Mouse (Mus musculus) hindbrain, postnatal 0 days (tissue): ENCODE data around the gene Cisd1. TPM values are rescaled to one million over a fixed set of nuclear protein-coding genes. Genes with fewer than 3 reads are reported as not detected.

Experiments used
- ATAC-seq: fragments of 200-750 bp; cut with Nextera tagmentation; 2 replicates; pipeline ENCODE4 v1.8.0; 2017; ENCODE audit warnings: mild to moderate bottlenecking, moderate TSS enrichment, moderate library complexity
- DNase-seq: peaks from one replicate; pipeline ENCODE4 v3.0.0-alpha.2; 2015; ENCODE audit warnings: low spot score
- H3K27ac ChIP-seq: fragments of 300-500 bp; sonication (generic); 2 replicates; pipeline ENCODE4 v1.5.1; 2014; ENCODE audit warnings: mild to moderate bottlenecking
- H3K27me3 ChIP-seq: fragments of 300-500 bp; sonication (generic); 2 replicates; pipeline ENCODE4 v1.6.1; 2014; ENCODE audit warnings: low read length, mixed read lengths; ENCODE audit not compliant: insufficient read depth
- H3K36me3 ChIP-seq: fragments of 300-500 bp; sonication (generic); 2 replicates; pipeline ENCODE4 v1.6.1; 2014; ENCODE audit warnings: low read length, mixed read lengths; ENCODE audit not compliant: insufficient read depth
- H3K4me1 ChIP-seq: fragments of 300-500 bp; sonication (generic); 2 replicates; pipeline ENCODE4 v1.6.1; 2014; ENCODE audit warnings: antibody characterized with exemption, low read length, mixed read lengths; ENCODE audit not compliant: insufficient read depth
- H3K4me2 ChIP-seq: fragments of 300-500 bp; sonication (generic); 2 replicates; pipeline ENCODE4 v1.6.1; 2014; ENCODE audit warnings: low read depth, mild to moderate bottlenecking, low read length, moderate library complexity, mixed read lengths
- H3K4me3 ChIP-seq: fragments of 300-500 bp; sonication (generic); 2 replicates; pipeline ENCODE4 v1.5.1; 2014; ENCODE audit warnings: low read length
- H3K9ac ChIP-seq: fragments of 300-500 bp; sonication (generic); replicated peaks from 2 replicates; pipeline ENCODE4 v1.6.1; 2014; ENCODE audit warnings: mild to moderate bottlenecking, low read length, moderate library complexity, mixed read lengths
- H3K9me3 ChIP-seq: fragments of 300-500 bp; sonication (generic); 2 replicates; pipeline ENCODE4 v1.6.1; 2016; ENCODE audit warnings: low read length, mixed read lengths
- CTCF ChIP-seq: IDR thresholded peaks from 2 replicates; pipeline ENCODE4 v1.5.1; 2016; ENCODE audit warnings: antibody characterized with exemption, control low read depth, low read depth
- WGBS: fragments of 180-500 bp; shearing (Covaris S2); extraction: QIAGEN DNeasy Blood & Tissue Kit; methylation state at CpG from one replicate; pipeline ENCODE4 v1.1.7; 2014; 5-methylcytosine and 5-hydroxymethylcytosine counted together
- polyA plus RNA-seq: library from polyadenylated mRNA; unstranded; fragments of >200 nt; fragmentation: Nextera tagmentation; extraction: Ambion mirVana; gene quantifications from 2 replicates; pipeline ENCODE4 v1.2.1, GENCODE M21; 2015
- total RNA-seq: library from RNA; depleted of rRNA; stranded (reverse); fragments of >200 nt; gene quantifications from 2 replicates; pipeline ENCODE4 v1.2.3, GENCODE M21; 2014

Cisd1 gene
- total and polyA plus RNA-seq, 2 experiments from 2014 or later: 108 to 388 TPM

GRCm38 (mm10) chr10:71381471-71382033, 36.8 kb upstream of the Cisd1 start:
- H3K4me2 ChIP-seq: no peak overlapping the region
- no peak overlapping the region for H3K4me3 ChIP-seq
- H3K36me3 ChIP-seq: peaks cover 31% of the 10 kb centered on the region
- no peaks in the 10 kb centered on the region for H3K9me3 ChIP-seq
- no peak for ATAC-seq
- H3K4me1 ChIP-seq: no peaks in the 10 kb centered on the region
- no peak for DNase-seq
- H3K27ac ChIP-seq: no peak overlapping the region
- TF ChIP-seq CTCF: no peak
- 91% methylated on average over 29 of the region's 29 CpGs for WGBS
- no peak overlapping the region for H3K9ac ChIP-seq
- no peaks in the 10 kb centered on the region for H3K27me3 ChIP-seq

DNA sequence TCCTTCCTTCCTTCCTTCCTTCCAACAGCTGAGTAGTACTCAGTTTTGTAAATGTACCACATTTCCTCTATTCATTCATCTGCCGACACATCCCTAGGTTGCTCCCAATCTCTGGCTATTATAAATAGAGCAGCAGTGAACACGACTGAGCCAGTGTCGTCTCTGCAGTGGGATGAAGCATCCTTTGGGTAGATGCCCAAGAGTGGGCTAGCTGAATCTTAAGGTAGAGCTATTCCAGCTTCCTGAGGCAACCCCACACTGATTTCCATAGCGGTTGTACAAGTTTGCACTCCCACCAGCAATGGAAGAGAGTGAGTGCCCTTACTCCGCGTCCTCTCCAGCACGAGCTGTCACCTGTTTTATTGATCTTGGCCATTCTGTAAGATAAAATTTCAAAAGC, 35.7 kb upstream of the Cisd1 start:
- no peak overlapping the region for H3K4me3 ChIP-seq
- no peak overlapping the region for H3K4me2 ChIP-seq
- H3K4me1 ChIP-seq: no peaks in the 10 kb centered on the region
- no peaks in the 10 kb centered on the region for H3K9me3 ChIP-seq
- WGBS: 97% methylated on average over 7 of the region's 7 CpGs
- ATAC-seq (no peak), DNase-seq (no peak)
- TF ChIP-seq CTCF: no peak
- no peaks in the 10 kb centered on the region for H3K27me3 ChIP-seq
- H3K36me3 ChIP-seq: peaks cover 32% of the 10 kb centered on the region
- H3K27ac ChIP-seq: no peak overlapping the region
- no peak overlapping the region for H3K9ac ChIP-seq

- Histone ChIP-seq H3K4me2 (no peak overlapping the region), H3K27ac (no peak overlapping the region), H3K9ac (no peak overlapping the region), H3K27me3 (no peaks in the 10 kb centered on the region), H3K4me3 (no peak overlapping the region), H3K4me1 (no peaks in the 10 kb centered on the region), H3K9me3 (no peaks in the 10 kb centered on the region), H3K36me3 (peaks cover 41% of the 10 kb centered on the region)
- ATAC-seq (no peak), DNase-seq (no peak)
- TF ChIP-seq CTCF: no peak
- WGBS: 92% methylated on average over 6 of the region's 6 CpGs
Observed at GRCm38 (mm10) chr10:71376014-71376413, 31.3 kb upstream of the Cisd1 start.

DNA sequence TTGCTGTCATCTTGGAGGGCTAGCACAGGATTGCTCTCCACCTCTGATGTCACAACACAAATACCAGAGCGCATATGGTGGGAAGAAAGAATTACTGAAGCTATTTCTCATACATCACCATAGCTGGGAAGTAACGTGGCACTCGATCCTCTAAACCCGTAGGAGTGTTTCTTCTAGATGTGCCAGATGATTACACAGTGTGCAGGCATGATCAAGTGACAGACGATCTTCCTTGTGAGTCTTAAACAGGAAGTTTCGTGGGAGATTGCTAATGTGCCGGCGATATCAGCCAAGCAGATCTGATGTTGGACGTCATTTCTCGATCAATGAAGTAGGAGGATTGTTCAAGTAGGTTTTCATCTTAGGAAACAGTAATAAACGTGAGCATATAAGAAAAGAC, 29.0 kb upstream of the Cisd1 start:
- DNase-seq (no peak), ATAC-seq (no peak)
- no peak overlapping the region for H3K4me2 ChIP-seq
- H3K4me1 ChIP-seq: no peaks in the 10 kb centered on the region
- no peak overlapping the region for H3K4me3 ChIP-seq
- WGBS: 91% methylated on average over 11 of the region's 11 CpGs
- H3K9me3 ChIP-seq: no peaks in the 10 kb centered on the region
- no peaks in the 10 kb centered on the region for H3K27me3 ChIP-seq
- peaks cover 26% of the 10 kb centered on the region for H3K36me3 ChIP-seq
- TF ChIP-seq CTCF: no peak
- no peak overlapping the region for H3K27ac ChIP-seq
- no peak overlapping the region for H3K9ac ChIP-seq

DNA sequence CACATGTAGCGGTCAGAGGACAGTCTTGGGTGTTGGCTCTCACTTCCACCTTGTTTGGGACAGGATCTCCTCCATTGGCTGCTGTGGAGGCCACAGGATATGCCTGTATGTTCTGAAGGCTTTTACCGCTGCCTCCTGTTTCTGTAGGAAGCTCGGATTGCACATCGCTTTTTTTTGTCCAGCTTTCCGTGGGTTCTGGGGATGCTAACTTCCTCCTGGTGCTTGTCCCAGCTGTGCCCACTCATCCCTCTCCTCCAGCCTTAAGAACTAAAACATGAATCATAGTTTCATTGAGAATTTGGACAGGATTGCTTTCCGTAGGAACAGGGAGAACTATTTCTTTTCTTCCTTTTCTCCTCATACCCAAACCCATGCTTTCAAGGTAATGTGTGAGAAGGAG, 27.1 kb upstream of the Cisd1 start:
- no peaks in the 10 kb centered on the region for H3K27me3 ChIP-seq
- H3K4me1 ChIP-seq: no peaks in the 10 kb centered on the region
- H3K36me3 ChIP-seq: peaks cover 22% of the 10 kb centered on the region
- 86% methylated on average over 6 of the region's 6 CpGs for WGBS
- H3K9ac ChIP-seq: no peak overlapping the region
- no peak overlapping the region for H3K4me3 ChIP-seq
- no peak overlapping the region for H3K4me2 ChIP-seq
- H3K27ac ChIP-seq: no peak overlapping the region
- ATAC-seq (no peak), DNase-seq (no peak)
- H3K9me3 ChIP-seq: no peaks in the 10 kb centered on the region
- TF ChIP-seq CTCF: no peak

DNA sequence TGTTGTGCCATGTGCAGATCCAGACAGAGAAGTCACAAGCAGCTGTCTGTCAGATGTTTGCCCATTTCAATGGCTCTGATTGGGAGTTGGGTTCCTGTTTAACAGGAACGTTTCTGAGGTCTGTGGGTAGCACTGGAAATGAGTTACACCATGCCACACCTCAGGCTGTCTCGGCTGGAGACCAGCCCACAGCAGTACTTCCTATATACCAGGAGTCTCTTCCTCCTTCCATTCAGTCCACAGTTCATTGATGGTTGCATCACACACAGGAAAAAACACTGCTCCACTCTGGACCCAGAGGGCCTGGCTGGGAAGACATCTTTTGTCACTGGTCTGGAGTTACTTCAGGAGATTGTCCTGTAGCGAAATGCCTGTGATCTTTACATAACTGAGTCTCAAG, 24.7 kb upstream of the Cisd1 start:
- H3K9ac ChIP-seq: no peak overlapping the region
- WGBS: 89% methylated on average over 3 of the region's 3 CpGs
- no peak for ATAC-seq
- no peak for TF ChIP-seq CTCF
- no peak overlapping the region for H3K4me3 ChIP-seq
- peaks cover 18% of the 10 kb centered on the region; the same call in 1 of the 2 replicates for H3K36me3 ChIP-seq
- no peak overlapping the region for H3K27ac ChIP-seq
- no peaks in the 10 kb centered on the region for H3K9me3 ChIP-seq
- H3K4me2 ChIP-seq: no peak overlapping the region
- DNase-seq: no peak
- H3K27me3 ChIP-seq: no peaks in the 10 kb centered on the region
- H3K4me1 ChIP-seq: no peaks in the 10 kb centered on the region

DNA sequence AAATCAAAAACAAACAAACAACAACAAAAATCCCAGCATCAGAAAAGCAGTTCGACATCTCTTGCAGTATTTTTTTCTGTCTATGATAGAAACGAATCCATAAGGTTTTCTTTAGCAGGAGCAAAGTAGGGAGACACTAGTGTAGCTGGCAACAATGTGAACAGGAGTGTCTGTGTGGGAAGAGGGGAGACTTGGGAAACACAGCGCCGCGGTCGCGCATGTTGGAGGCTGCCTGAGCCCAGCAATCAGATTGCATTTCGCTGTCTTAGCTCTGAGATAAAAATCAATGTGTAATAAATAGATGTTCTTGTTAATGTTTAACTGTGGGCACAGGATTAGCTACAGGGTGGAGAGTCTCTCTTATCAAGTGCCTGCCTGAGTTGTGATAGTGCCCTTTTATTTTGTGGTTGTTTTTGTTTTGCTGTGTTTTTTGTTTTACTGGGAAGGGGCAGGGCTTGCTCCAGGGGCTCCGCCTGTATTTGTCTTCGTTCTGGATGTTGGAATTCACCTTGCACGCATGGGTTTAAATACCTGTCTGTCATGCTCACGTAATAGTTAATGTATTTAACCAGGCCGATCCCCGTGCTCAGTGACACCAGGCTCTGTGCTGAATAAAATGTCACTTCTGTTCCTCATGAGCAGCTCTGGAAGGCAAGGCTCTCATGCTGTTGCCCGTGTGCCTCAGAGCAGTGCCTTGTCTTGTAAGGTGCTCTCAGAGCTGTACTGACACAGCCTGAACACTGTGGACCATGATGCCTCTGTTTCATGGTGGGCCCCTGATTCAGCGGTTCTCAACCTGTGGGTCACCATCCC, 23.6 kb upstream of the Cisd1 start:
- H3K4me3 ChIP-seq: no peak overlapping the region
- no peaks in the 10 kb centered on the region for H3K9me3 ChIP-seq
- no peaks in the 10 kb centered on the region for H3K27me3 ChIP-seq
- no peak for ATAC-seq
- no peak overlapping the region for H3K9ac ChIP-seq
- no peak for TF ChIP-seq CTCF
- H3K27ac ChIP-seq: no peak overlapping the region
- no peak for DNase-seq
- no peak overlapping the region for H3K4me2 ChIP-seq
- whole genome bisulfite sequencing: 82% methylated on average over 16 of the region's 16 CpGs
- H3K36me3 ChIP-seq: peaks cover 15% of the 10 kb centered on the region; the same call in 1 of the 2 replicates
- no peaks in the 10 kb centered on the region for H3K4me1 ChIP-seq
